Mouse (Mus musculus) testis, postnatal 14 days (tissue): ENCODE results near the gene 6430628N08Rik.
A peak's percentile ranks its signal among the peaks of the same experiment; 100 is the strongest.

Experiments
- DNase-seq: peaks from one replicate; pipeline ENCODE4 v3.0.0; 2021; ENCODE audit warnings: low spot score

The 6430628N08Rik gene

DNA sequence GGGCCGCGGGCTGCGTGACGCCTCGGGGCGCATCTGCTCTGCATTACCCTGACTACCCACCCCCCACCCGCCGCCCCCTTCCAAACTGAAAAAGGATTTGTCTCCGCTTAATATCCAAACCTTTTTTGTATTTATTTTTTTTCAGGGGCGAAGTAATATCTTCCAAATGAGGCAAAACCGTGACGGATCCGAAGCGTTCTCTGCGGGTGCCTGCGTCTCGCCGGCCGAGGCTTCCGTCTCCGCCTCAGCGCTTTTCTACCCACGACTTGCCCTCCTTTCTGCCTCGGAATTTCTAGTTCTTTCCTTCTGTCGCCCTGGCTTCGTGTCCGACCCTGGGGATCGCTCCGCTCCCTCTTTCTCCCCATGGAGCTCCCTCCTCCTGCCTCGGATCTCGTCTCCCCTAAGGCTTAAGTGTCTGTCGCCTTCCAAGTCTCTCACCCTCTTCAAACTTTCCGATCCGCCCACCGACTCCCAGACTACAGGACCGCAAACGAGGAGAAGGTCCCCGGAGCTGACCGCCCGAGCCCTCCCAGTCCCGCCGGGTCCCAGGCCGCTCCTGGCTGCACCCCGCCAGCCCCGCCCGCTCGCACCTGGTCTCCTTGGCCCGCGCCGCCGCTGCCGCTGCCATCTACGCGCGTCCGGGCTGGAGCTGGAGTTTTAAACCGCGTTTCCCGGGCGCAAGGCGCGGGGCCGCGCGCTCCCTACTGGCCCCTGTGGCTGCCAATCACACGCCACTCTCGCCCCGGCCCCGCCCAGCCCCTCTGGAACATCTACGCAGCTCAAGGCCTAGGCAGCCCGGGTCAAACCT lies 49.0 kb downstream of the 6430628N08Rik start, which contains the start of gene Dmbx1:
TSS of gene Dmbx1 (minus strand) at position 632 of the 808 bp plus-strand sequence.
- DNase-seq = peak; percentile 56

DNA sequence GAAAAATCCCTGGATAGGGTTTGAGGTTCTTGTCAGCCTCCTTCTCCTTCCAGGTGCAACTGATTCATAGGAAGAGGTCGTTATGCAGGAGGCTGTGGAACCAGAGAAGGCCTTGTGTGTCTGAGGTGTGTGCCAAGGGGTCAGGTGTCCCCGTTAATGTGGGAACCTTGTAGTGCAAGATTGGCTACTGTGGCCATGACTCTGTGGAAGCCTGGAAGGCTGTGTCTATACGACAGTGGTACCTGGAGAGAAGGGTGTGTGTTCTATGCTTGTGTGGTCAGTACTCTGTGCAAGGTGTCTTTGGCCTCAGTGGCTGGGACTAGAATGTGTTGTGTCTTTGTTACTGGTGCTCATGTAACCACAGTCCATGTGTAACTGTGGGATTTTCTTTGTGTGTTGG lies 50.2 kb downstream of the 6430628N08Rik start:
- DNase-seq = no peak

DNA sequence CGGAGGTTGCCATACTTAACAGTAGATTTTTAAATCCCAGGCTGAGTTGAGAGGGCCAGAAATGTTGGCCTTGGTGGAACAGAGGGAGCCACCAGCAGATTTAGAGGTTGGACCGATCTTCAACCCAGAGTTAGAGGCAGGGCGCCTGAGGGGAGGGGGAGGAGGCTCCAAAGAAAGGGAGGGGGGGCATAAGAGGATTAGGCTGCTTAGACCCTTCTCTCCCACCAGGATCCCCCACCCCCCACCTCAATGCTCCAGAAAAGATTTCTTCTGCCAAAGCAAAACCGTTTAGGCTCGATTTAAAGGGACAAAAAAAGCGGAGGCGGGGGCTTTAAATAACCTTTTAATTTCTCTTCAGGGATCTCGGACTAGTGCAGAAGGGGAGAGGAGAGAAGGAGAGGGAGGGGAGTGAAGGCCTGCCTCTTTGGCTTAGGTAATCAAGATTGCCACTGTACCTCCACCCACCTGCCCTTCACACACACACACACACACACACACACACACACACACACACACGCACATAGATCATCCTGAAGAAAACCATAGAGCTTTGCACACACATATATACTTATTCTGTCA lies 50.9 kb downstream of the 6430628N08Rik start:
- DNase-seq = no peak

DNA sequence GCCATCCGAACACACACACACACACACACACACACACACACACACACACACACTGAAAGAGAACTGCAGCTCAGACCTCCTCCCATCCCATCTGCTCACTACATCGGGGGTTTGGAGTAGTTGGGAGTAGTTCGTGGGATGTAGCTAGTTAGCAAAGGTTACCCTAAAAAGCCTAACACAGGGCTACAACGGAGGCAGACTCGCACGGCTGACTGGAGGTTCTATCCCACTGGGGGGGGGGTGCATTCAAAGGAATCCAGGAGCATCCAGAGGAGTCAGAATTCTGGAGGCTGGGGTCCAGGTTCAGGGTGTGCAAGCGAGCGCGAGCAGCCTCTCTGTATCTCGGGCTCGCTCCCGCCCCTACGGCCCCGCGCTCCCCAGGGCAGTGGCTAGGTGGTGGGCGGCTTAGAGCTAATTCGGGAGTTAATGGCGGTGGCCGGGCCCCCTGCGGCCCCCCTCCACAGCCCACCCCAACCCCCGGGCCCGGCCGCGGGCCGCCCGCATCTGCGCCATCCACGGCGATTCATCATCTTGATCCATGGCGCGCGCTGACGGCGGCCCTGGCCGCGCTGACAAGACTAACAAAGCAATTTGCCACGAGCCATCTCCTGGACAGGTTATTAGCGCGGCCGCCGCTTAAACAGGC lies 53.3 kb downstream of the 6430628N08Rik start:
- DNase-seq = no peak
